Mouse (Mus musculus): Measurements from ENCODE around the gene Orm3. TPM values are rescaled to one million over a fixed set of nuclear protein-coding genes. Genes with fewer than 3 reads are reported as not detected.

The Orm3 gene
- total RNA-seq, 2 experiments from 2014 or later = not detected

DNA sequence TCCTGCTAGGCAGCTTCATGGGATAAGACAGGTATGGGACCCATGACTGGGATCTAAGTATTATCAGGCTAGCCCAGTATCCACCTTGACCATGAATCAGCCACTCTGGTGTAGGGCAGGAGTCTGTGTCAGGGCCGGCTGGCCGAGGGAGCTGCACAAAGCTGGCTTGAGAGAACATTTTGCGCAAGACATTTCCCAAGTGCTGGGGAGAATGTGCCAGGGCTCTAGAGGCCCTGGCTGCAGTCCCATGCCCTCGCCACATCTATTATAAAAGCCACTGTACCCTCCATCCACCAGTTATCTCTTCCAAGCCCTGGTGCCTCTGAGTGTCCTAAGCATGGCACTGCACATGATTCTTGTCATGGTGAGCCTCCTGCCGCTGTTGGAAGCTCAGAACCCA lies 6.2 kb downstream of the Orm3 start, which contains the start of gene Orm2:
Orm2 (plus strand) TSS at position 300 of the 400 bp plus-strand sequence.
- 0 out of 2 replicates have a peak, but pooled peaks have one; percentile 4 for ATAC-seq (replicated peaks; ENCODE audit: poor library complexity, severe bottlenecking)

- peak; percentile 74 for ATAC-seq (replicated peaks; ENCODE audit: poor library complexity, severe bottlenecking)
These were observed 12.6 kb downstream of the Orm3 start for GRCm38 (mm10) chr4:63368577-63368976.

DNA sequence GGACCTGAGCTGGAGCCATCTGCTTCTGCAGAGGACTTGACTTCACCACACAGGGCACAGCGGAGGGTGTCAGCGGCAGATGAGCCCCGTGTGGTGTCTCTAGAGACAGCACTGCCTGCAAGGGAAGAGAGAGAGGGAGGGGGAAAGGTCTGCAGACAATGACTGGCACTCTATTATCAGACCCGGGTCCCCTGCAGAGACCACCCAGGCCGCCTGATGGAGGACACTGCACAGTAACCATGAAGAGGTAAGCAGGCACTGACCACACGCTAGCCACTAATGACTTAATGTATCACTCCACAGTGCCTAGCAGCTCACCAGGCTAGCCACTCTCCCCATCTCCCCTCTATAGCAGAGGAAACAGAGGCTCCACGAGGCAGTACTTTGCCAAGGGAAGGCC lies 14.9 kb downstream of the Orm3 start:
- no peak for ATAC-seq (replicated peaks; ENCODE audit: poor library complexity, severe bottlenecking)

DNA sequence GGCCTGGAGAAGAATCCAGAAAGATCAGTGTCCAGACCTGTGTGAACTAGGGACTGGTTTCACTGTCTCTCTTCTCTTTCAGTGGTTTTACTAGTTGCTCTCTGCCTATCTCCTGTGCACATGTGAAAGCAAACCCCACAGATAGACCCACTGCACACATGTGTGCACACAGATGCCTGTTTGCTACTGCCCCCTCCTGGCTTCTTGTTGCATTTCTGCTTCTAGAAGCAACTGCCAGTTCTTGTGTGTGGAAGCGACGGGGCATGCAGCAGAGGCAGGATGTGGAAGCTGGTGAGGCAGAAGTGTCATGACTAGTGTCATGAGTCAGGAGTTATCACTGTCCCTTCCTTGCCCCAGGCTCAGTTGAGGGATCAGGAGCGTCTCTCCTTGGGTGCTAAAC lies 15.9 kb downstream of the Orm3 start:
- ATAC-seq (replicated peaks; ENCODE audit: poor library complexity, severe bottlenecking) = peak; percentile 52

GRCm38 (mm10) chr4:63373404-63373803 lies 17.4 kb downstream of the Orm3 start:
- ATAC-seq (replicated peaks; ENCODE audit: poor library complexity, severe bottlenecking) = no peak

DNA sequence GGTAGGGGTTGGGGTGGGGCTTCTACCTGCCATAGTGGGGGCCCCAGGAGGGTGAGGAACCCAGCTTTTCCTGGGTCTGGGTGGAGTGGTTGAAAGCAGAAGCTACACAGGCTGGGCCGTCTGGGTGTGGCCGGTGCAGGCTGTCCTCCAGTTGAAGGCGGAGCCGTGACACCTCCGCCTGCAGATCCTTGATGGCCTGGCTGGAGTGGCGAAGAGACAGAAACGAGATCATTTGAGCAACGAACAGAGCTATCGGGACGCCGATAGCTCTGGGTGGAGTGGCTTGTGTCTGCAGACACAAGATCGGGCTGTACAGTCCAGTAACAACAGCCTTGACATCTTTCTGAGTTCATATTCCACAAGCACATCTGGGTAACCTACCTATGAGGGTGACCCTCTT lies 18.4 kb downstream of the Orm3 start:
- ATAC-seq (replicated peaks; ENCODE audit: poor library complexity, severe bottlenecking) = 0 out of 2 replicates have a peak, but pooled peaks have one; percentile 28

DNA sequence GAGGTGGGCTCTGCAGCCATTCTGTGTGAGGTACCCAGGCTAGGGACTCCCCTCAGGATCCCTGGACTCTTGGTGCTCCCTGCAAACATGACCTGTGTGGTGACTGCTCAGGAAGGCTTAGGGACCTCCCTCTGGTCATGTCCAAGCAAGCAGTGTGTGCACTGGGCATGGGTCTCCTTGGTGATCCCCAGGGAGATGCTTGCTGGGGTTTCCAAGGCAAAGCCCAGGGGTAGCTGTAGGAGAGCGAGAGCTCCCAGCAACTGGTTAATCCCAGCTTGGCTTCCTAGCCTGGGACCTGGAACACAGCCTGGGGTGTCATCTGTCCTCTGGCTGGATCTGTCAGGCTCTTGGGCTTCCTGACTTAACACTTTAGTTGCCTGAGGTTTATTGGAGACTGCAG lies 19.4 kb downstream of the Orm3 start:
- no peak for ATAC-seq (replicated peaks; ENCODE audit: poor library complexity, severe bottlenecking)

DNA sequence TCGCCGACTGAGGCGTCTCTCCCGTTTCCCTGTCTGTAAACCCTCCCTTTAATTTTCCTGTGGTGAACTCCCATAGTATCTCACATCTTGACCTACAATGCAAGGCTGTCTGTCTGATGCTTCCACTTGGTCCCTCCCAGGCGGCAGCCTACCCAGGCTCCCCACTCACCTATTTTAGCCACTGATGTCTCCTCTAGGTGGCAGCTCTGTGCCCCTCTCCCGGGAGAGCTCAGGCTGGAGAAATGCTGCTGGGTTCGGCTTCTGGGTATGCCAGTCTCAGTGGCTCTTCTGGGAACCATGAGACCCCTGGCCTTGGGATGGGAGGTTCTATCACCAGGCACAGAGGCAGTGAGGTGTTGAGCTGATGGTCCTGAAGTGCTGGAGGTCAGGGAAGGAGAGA lies 21.5 kb downstream of the Orm3 start:
- ATAC-seq (replicated peaks; ENCODE audit: poor library complexity, severe bottlenecking) = no peak

GRCm38 (mm10) chr4:63382676-63383369 lies 26.9 kb downstream of the Orm3 start:
- ATAC-seq (replicated peaks; ENCODE audit: poor library complexity, severe bottlenecking) = no peak

GRCm38 (mm10) chr4:63383474-63383873 lies 27.5 kb downstream of the Orm3 start:
- ATAC-seq (replicated peaks; ENCODE audit: poor library complexity, severe bottlenecking) = no peak

GRCm38 (mm10) chr4:63384262-63384661 lies 28.3 kb downstream of the Orm3 start:
- no peak for ATAC-seq (replicated peaks; ENCODE audit: poor library complexity, severe bottlenecking)

DNA sequence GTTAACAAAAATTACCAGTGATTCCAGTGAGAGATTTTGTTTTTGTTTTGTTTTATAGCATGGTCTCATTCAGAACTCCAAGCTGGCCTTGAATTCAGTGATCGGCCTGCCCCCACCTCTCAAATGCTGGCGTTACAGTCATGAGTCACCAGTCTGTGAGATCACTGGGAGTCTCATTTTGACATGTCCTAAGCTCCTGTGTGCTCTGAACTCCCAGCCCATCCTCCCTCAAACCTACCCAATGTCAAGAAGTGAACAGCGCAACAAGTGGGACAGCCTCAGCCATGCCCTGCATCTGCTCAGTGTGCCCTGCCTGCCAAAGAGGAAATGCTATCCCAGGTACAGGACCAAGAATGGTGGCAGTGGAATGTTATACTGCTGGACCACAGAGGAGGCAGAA lies 29.3 kb downstream of the Orm3 start:
- ATAC-seq (replicated peaks; ENCODE audit: poor library complexity, severe bottlenecking) = no peak

DNA sequence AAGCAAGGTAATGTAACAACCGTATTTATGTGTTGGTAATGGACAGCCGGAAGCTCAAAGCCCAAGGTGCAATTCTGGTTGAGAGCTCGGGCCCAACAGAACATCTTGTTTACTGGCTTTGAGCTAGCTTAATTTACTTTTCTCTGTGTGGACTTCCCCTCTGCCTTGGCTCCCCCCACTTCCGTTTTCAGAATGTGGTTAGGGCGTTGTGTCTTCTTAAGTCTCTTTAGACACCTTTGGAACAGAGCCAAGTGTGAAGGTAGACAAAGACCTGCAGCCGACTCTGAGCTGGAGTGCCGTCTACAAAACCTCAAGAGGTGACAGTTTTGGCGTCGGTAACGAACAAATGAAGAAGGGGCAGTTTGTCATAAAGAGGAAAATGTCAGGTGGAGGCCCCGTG lies 29.8 kb downstream of the Orm3 start:
- ATAC-seq (replicated peaks; ENCODE audit: poor library complexity, severe bottlenecking) = peak; percentile 59

DNA sequence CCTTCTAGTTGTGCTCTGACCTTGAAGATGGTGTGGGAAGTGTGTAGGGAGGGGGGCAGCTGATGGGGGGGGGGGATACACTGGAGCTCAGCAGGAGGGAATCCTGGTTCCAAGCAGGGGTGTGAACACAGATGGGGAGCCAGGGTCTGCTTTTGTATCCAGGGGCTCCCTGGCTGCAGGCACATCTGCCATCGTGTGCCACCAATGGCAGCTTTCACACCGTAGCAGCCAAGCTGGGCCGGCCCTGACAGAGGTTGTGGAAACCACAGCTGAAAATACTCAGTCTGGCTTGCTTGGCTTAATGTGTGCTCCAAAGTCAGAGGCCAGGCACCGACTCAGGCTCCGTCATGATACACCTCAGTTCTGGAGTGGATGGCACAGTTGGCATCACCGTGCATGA lies 32.1 kb downstream of the Orm3 start:
- no peak for ATAC-seq (replicated peaks; ENCODE audit: poor library complexity, severe bottlenecking)

- no peak for ATAC-seq (replicated peaks; ENCODE audit: poor library complexity, severe bottlenecking)
These were observed 33.3 kb downstream of the Orm3 start for GRCm38 (mm10) chr4:63389121-63389886.

GRCm38 (mm10) chr4:63389887-63390528 lies 34.0 kb downstream of the Orm3 start:
- peak; percentile 73 for ATAC-seq (replicated peaks; ENCODE audit: poor library complexity, severe bottlenecking)

DNA sequence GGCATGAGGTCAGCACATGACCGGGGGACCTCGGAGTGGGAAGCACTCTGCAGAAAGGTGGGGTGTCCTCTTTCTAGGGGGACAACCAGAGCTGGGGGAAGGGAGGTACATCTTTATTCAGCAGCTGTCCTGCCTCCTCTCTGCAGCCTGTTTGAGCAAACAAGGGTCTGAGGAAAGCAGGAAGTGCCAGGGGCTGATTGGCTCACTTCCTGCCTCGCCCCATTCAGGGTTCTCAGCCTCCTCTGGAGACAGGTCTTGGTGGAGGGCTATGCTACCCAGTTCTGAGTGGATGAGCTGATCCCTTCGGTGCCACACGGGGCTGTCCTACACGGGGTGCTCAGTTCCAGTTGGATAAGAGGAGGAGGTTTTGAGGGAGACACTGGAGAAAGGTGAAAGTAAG lies 35.4 kb downstream of the Orm3 start:
- peak; percentile 82 for ATAC-seq (replicated peaks; ENCODE audit: poor library complexity, severe bottlenecking)

- no peak for ATAC-seq (replicated peaks; ENCODE audit: poor library complexity, severe bottlenecking)
These were observed 42.1 kb downstream of the Orm3 start for GRCm38 (mm10) chr4:63397981-63398537.

- peak; percentile 57 for ATAC-seq (replicated peaks; ENCODE audit: poor library complexity, severe bottlenecking)
These were observed 43.1 kb downstream of the Orm3 start for GRCm38 (mm10) chr4:63398854-63399609.

GRCm38 (mm10) chr4:63399691-63400270 lies 43.8 kb downstream of the Orm3 start:
- ATAC-seq (replicated peaks; ENCODE audit: poor library complexity, severe bottlenecking) = no peak
